Mouse (Mus musculus): ENCODE data around the gene Psme2.

DNA sequence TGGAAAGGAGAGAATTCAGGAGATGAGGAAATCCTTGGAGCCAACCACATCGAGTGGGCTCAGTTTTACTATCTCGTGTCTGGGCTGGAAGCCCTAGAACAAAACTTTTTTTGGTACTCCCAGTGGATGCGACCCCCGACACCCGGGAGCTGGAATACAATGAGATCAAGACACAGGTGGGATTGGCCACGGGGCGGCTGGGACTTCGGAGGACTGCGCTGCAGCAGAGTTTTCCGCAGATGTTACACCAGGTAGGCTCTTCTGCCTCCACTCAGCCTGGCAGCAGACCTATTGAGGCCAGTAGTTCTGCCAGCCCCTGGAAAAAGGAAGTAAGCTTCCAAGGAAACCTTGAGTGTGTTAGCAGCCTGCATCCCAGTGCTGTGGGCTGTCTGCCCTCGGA lies 27.7 kb downstream of the Psme2 start:
- TF ChIP-seq EP300 (IDR thresholded peaks at IDR 0.05; ENCODE audit: low read depth) (no peak), CTCF (IDR thresholded peaks at IDR 0.05; ENCODE audit: low read depth) (no peak)

Data from liver, postnatal 0 days (tissue).